Mouse (Mus musculus) testis, adult 2 months (tissue): ENCODE results near the gene Slc35g2.

ENCODE experiments used
- CTCF ChIP-seq: fragments of 200-500 bp; IDR thresholded peaks from 2 replicates; pipeline ENCODE4 v1.5.1; 2012; ENCODE audit warnings: low read depth, mild to moderate bottlenecking, inconsistent platforms, low read length, moderate library complexity; ENCODE audit not compliant: control insufficient read depth, insufficient read depth, insufficient replicate concordance
- POLR2A ChIP-seq: fragments of 200-500 bp; IDR thresholded peaks from 2 replicates; pipeline ENCODE4 v1.6.1; 2012; ENCODE audit warnings: low read depth, mild to moderate bottlenecking, inconsistent platforms, low read length, moderate library complexity; ENCODE audit not compliant: control insufficient read depth

DNA sequence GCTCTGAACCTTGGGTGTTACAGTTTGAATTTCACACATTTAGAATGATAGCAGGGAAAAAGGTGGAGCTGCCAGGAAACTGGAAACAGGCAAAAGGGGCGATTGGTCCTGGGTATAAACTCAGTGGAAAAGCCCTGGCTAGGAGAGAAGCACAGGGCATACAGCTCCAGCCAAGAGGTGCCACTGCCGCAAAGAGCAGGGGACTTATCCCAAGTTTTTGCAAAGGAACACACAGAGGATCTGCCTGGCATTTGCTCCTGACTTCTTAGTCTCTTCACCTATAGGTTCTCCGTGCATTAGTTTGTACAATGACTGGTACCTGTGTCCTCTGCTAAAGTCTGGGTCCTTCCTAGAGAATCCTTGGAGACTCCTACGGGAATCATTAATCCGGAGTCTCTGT lies 32.3 kb upstream of the Slc35g2 start:
- TF ChIP-seq CTCF (no peak), POLR2A (no peak)
